Mouse (Mus musculus): Measurements from ENCODE around the gene Ghr.
A peak's percentile ranks its signal among the peaks of the same experiment; 100 is the strongest.

The Ghr gene

GRCm38 (mm10) chr15:3388485-3388884 lies 194.8 kb downstream of the Ghr start:
- DNase-seq (ENCODE audit: low read depth, low spot score), result no peak

- no peak for DNase-seq (ENCODE audit: low read depth, low spot score)
Measured at GRCm38 (mm10) chr15:3383788-3384187, 199.5 kb downstream of the Ghr start.

- no peak for DNase-seq (ENCODE audit: low read depth, low spot score)
Measured at GRCm38 (mm10) chr15:3381413-3381812, 201.9 kb downstream of the Ghr start.

GRCm38 (mm10) chr15:3368261-3368832 lies 214.9 kb downstream of the Ghr start:
- DNase-seq (ENCODE audit: low read depth, low spot score), result no peak

GRCm38 (mm10) chr15:3356073-3356766 lies 227.1 kb downstream of the Ghr start:
- peak; percentile 11 for DNase-seq (ENCODE audit: low read depth, low spot score)

GRCm38 (mm10) chr15:3353696-3354095 lies 229.6 kb downstream of the Ghr start:
- DNase-seq (ENCODE audit: low read depth, low spot score), result no peak

- DNase-seq (ENCODE audit: low read depth, low spot score), result no peak
Measured at GRCm38 (mm10) chr15:3349306-3350064, 233.8 kb downstream of the Ghr start.

GRCm38 (mm10) chr15:3346682-3347081 lies 236.6 kb downstream of the Ghr start:
- no peak for DNase-seq (ENCODE audit: low read depth, low spot score)

- DNase-seq (ENCODE audit: low read depth, low spot score), result no peak
Measured at GRCm38 (mm10) chr15:3344555-3344954, 238.7 kb downstream of the Ghr start.

- DNase-seq (ENCODE audit: low read depth, low spot score), result no peak
Measured at GRCm38 (mm10) chr15:3341806-3342582, 241.3 kb downstream of the Ghr start.

GRCm38 (mm10) chr15:3339847-3340246 lies 243.4 kb downstream of the Ghr start:
- DNase-seq (ENCODE audit: low read depth, low spot score), result no peak

- no peak for DNase-seq (ENCODE audit: low read depth, low spot score)
Measured at GRCm38 (mm10) chr15:3332517-3332916, 250.8 kb downstream of the Ghr start.

- DNase-seq (ENCODE audit: low read depth, low spot score), result no peak
Measured at GRCm38 (mm10) chr15:3331813-3332212, 251.5 kb downstream of the Ghr start.

- no peak for DNase-seq (ENCODE audit: low read depth, low spot score)
Measured at GRCm38 (mm10) chr15:3330291-3330690, 253.0 kb downstream of the Ghr start.

GRCm38 (mm10) chr15:3323041-3323440 lies 260.3 kb downstream of the Ghr start:
- no peak for DNase-seq (ENCODE audit: low read depth, low spot score)

GRCm38 (mm10) chr15:3319929-3320328 lies 263.4 kb downstream of the Ghr start:
- no peak for DNase-seq (ENCODE audit: low read depth, low spot score)

- DNase-seq (ENCODE audit: low read depth, low spot score), result no peak
Measured at GRCm38 (mm10) chr15:3316617-3317016, 266.7 kb downstream of the Ghr start.

GRCm38 (mm10) chr15:3312937-3313336 lies 270.4 kb downstream of the Ghr start:
- DNase-seq (ENCODE audit: low read depth, low spot score), result no peak

- DNase-seq (ENCODE audit: low read depth, low spot score), result no peak
Measured at GRCm38 (mm10) chr15:3309856-3310255, 273.4 kb downstream of the Ghr start.

GRCm38 (mm10) chr15:3303426-3303825 lies 279.9 kb downstream of the Ghr start, which contains the start of gene Ccdc152:
Gene Ccdc152, minus strand, starts transcription at chr15:3303526.
- no peak for DNase-seq (ENCODE audit: low read depth, low spot score)

- no peak for DNase-seq (ENCODE audit: low read depth, low spot score)
Measured at GRCm38 (mm10) chr15:3300361-3301100, 282.8 kb downstream of the Ghr start.

Data from mesoderm, embryonic 11.5 days (tissue).